Mouse (Mus musculus) retina, adult 2 months (tissue): Measurements from ENCODE around the gene Olfr279.

Experiments
- DNase-seq: peaks from one replicate; pipeline ENCODE4 v3.0.0-alpha.2; 2012; ENCODE audit warnings: low read depth, low spot score

Olfr279 gene

DNA sequence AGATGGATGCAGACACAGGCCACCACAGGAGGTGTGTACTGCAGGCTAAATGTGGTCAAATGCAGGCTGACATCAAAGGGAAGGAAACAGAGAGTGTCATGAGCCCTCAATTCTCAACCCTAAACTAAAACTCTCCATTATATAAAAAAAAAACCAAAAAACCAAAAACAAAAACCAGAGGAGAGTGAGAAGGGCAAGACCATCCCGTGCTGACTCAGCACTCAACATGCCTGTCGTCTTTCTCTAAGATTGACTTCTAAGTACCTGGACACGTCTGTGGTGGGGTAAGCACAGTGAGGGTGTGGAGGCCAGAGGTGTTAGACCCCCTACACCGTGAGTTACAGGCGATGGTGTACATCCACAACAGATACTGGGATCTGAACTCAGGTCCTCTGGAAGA is 54.6 kb downstream of the Olfr279 start:
- DNase-seq, result no peak
